In the genomic region with DNA sequence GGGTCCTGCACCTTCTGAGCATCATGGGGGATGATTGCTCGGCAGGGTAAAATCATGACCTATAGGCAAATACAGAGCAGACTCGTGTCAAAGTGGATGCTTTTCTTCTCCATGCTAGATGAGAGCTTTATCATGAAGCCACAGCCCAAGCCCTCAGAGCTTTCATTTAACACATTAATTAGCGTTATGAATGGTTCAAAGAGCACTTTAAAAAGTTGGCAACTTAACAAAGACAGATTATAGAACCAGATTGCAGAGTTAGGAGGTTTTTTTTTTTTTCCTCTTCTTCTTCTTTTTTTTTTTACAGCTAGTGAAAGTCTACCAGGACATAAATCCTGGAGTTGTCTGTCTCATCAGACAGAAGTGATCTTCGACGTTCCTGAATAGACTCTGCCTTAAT, we compare ENCODE assay signal across 36 mouse cellular contexts. TPM values are rescaled to one million over a fixed set of nuclear protein-coding genes. Genes with fewer than 3 reads are reported as not detected.
"Had no signal": no experiment of that assay in that cellular context is flagged by ENCODE, and none has a peak within 500 bp of the region (broad histone marks: within the 10 kb centered on the region; RNA-seq: fewer than 3 reads in every experiment).

No protein-coding gene starts in this region.

- H3K4me2 ChIP-seq: heart, embryonic 11.5 days; heart, embryonic 12.5 days; heart, embryonic 13.5 days; heart, embryonic 15.5 days; hindbrain, embryonic 12.5 days; hindbrain, embryonic 13.5 days; hindbrain, embryonic 14.5 days; hindbrain, embryonic 15.5 days; intestine, embryonic 15.5 days; kidney, embryonic 15.5 days had no signal

- H3K27me3 ChIP-seq: heart, embryonic 12.5 days; heart, embryonic 15.5 days; hindbrain, embryonic 12.5 days; hindbrain, embryonic 13.5 days; hindbrain, embryonic 15.5 days; intestine, embryonic 15.5 days; kidney, embryonic 15.5 days had no signal

- H3K36me3 ChIP-seq: heart, embryonic 10.5 days; heart, embryonic 12.5 days; heart, embryonic 13.5 days; heart, embryonic 15.5 days; hindbrain, embryonic 10.5 days; hindbrain, embryonic 12.5 days; hindbrain, embryonic 13.5 days; hindbrain, embryonic 15.5 days; intestine, embryonic 15.5 days; kidney, embryonic 15.5 days had no signal

- H3K9me3 ChIP-seq: heart, embryonic 10.5 days; heart, embryonic 12.5 days; heart, embryonic 13.5 days; heart, embryonic 15.5 days; hindbrain, embryonic 10.5 days; hindbrain, embryonic 12.5 days; hindbrain, embryonic 13.5 days; hindbrain, embryonic 15.5 days; intestine, embryonic 15.5 days; kidney, embryonic 15.5 days had no signal

- DNase-seq: heart, postnatal 10 days; heart, postnatal 14 days; heart, postnatal 36 days; heart, postnatal 4 days; kidney, adult 11 months; kidney, adult 18-20 months; kidney, adult 2 months; kidney, adult 8-10 months; kidney, adult 9 months; kidney, postnatal 10 days; kidney, postnatal 14 days; kidney, postnatal 36 days; kidney, postnatal 4 days; layer of hippocampus, adult 9-11 months; layer of hippocampus, postnatal 36 days had no signal

- H3K4me1 ChIP-seq: heart, embryonic 12.5 days; heart, embryonic 13.5 days; heart, embryonic 15.5 days; hindbrain, embryonic 15.5 days had no signal

- H3K4me3 ChIP-seq: heart, embryonic 10.5 days; heart, embryonic 12.5 days; heart, embryonic 13.5 days; heart, embryonic 15.5 days; hindbrain, embryonic 10.5 days; hindbrain, embryonic 12.5 days; hindbrain, embryonic 13.5 days; hindbrain, embryonic 15.5 days; intestine, embryonic 15.5 days; kidney, embryonic 15.5 days; layer of hippocampus, adult 2 months had no signal

- H3K27ac ChIP-seq: heart, embryonic 10.5 days; heart, embryonic 13.5 days; heart, embryonic 15.5 days; hindbrain, embryonic 10.5 days; hindbrain, embryonic 12.5 days; hindbrain, embryonic 13.5 days; hindbrain, embryonic 14.5 days; hindbrain, embryonic 15.5 days; hindbrain, postnatal 0 days; intestine, embryonic 15.5 days; kidney, embryonic 15.5 days; kidney, postnatal 0 days; layer of hippocampus, adult 2 months had no signal

- H3K9ac ChIP-seq: heart, embryonic 12.5 days; heart, embryonic 13.5 days; heart, embryonic 15.5 days; hindbrain, embryonic 12.5 days; hindbrain, embryonic 13.5 days; hindbrain, embryonic 14.5 days; hindbrain, embryonic 15.5 days; intestine, embryonic 15.5 days; kidney, embryonic 15.5 days had no signal

- ATAC-seq: hindbrain, embryonic 16.5 days; hindbrain, postnatal 0 days; inflammation-experienced regulatory T-cells, adult 6 months; intestine, embryonic 15.5 days; intestine, embryonic 16.5 days; intestine, postnatal 0 days had no signal

RNA-seq across cellular contexts. Expression of a gene that starts 15.4 kb away (rescaled TPM):
- total RNA-seq: layer of hippocampus, adult 18-20 months; layer of hippocampus, postnatal 36 days had no signal
- polyA plus RNA-seq: heart, embryonic 11.5 days; hindbrain, embryonic 10.5 days; hindbrain, embryonic 11.5 days; hindbrain, embryonic 14.5 days; inflammation-experienced regulatory T-cells, adult 6 months had no signal
